Mouse (Mus musculus) cortical plate, adult 2 months (tissue): ENCODE measurements around the gene Klhdc4. TPM values are rescaled to one million over a fixed set of nuclear protein-coding genes. Genes with fewer than 3 reads are reported as not detected.

Source experiments
- H3K27ac ChIP-seq: fragments of 200-500 bp; 2 replicates; pipeline ENCODE4 v1.5.1; 2012; ENCODE audit warnings: low read length, control low read depth, inconsistent platforms; ENCODE audit not compliant: insufficient read depth
- H3K4me1 ChIP-seq: fragments of 200-500 bp; 2 replicates; pipeline ENCODE4 v1.6.1; 2011; ENCODE audit warnings: low read length; ENCODE audit not compliant: control insufficient read depth, insufficient read depth
- H3K4me3 ChIP-seq: fragments of 200-500 bp; 2 replicates; pipeline ENCODE4 v1.5.1; 2011; ENCODE audit warnings: mild to moderate bottlenecking, low read length, control low read depth; ENCODE audit not compliant: insufficient read depth
- CTCF ChIP-seq: fragments of 200-500 bp; IDR thresholded peaks from 2 replicates; pipeline ENCODE4 v1.5.1; 2011; ENCODE audit warnings: mild to moderate bottlenecking, control low read depth, low read length; ENCODE audit not compliant: insufficient read depth; ENCODE audit errors: extremely low read depth
- POLR2A ChIP-seq: fragments of 200-500 bp; IDR thresholded peaks from 2 replicates; pipeline ENCODE4 v1.6.1; 2011; ENCODE audit warnings: mild to moderate bottlenecking, low read length, control low read depth; ENCODE audit not compliant: insufficient read depth; ENCODE audit errors: extremely low read depth
- polyA plus RNA-seq: library from polyadenylated mRNA; depleted of rRNA; stranded (reverse); fragments of >200 nt; gene quantifications from 2 replicates; pipeline ENCODE4 v1.2.3, GENCODE M21; 2012

Klhdc4 gene
- polyA plus RNA-seq, 1 experiment: 46.8 TPM

- no peak overlapping the region for H3K4me3 ChIP-seq
- peak overlapping the region; percentile 70 for H3K27ac ChIP-seq
- H3K4me1 ChIP-seq: peaks cover 1% of the 10 kb centered on the region; the same call in 1 of the 2 replicates
- no peak for TF ChIP-seq POLR2A
- no peak for TF ChIP-seq CTCF
Measured at GRCm38 (mm10) chr8:121792627-121793026, 36.7 kb downstream of the Klhdc4 start.

GRCm38 (mm10) chr8:121792159-121792558, 37.2 kb downstream of the Klhdc4 start:
- peaks cover 3% of the 10 kb centered on the region for H3K4me1 ChIP-seq
- peak overlapping the region; percentile 70 for H3K27ac ChIP-seq
- no peak overlapping the region for H3K4me3 ChIP-seq
- TF ChIP-seq POLR2A (no peak), CTCF (no peak)

DNA sequence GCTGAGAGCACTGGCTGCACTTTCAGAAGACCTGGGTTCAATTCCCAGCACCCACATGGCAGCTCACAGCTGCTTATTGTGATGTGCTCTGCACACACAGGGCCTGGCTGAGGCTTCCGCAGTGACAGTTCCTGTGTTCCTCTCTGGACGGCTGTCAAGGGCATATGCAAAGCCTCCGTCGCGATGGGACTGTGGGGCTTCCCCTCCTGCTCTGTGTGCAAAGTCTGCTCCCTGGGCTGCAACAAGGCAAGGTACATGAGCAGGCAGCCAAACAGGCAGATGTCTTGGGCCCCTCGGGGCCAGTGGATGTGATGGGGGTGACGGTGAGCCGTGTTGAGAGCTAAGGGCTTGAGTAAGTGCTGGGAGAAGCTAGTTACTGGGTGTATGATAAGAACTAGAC, 40.6 kb downstream of the Klhdc4 start:
- Histone ChIP-seq H3K4me3 (no peak overlapping the region), H3K4me1 (peaks cover 17% of the 10 kb centered on the region), H3K27ac (no peak overlapping the region)
- TF ChIP-seq POLR2A (no peak), CTCF (no peak)

DNA sequence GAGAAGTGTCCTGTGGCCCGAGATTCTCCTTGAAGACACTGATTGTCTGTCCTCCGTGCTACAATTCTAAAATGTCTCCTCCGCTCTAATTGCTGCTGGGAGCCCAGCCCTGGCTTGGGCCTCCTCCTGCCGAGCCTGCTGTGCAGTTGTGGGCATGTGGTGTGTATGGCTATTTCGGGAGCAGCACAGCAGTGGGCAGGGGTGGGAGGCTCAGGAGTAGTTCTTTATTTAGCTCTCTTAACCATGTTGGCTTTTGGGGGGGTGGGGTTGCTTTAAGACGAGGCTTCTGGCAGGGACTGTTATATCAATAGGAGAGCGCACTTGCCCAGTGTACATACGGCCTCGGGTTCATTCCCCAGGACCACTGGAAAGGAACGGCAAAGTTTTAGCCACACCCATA, 42.8 kb downstream of the Klhdc4 start:
- H3K27ac ChIP-seq: peak overlapping the region; percentile 71; the same call in 1 of the 2 replicates
- H3K4me1 ChIP-seq: peaks cover 17% of the 10 kb centered on the region
- H3K4me3 ChIP-seq: no peak overlapping the region
- TF ChIP-seq POLR2A: no peak

GRCm38 (mm10) chr8:121782493-121782892, 46.9 kb downstream of the Klhdc4 start:
- Histone ChIP-seq H3K27ac (no peak overlapping the region), H3K4me1 (peaks cover 17% of the 10 kb centered on the region)
- TF ChIP-seq POLR2A: no peak
- no peak for TF ChIP-seq CTCF

GRCm38 (mm10) chr8:121773876-121774275, 55.5 kb downstream of the Klhdc4 start:
- H3K4me1 ChIP-seq: peaks cover 27% of the 10 kb centered on the region
- no peak overlapping the region for H3K4me3 ChIP-seq
- no peak overlapping the region for H3K27ac ChIP-seq
- TF ChIP-seq POLR2A (no peak), CTCF (no peak)

More at GRCm38 (mm10) chr8:121782493-121782892, 46.9 kb downstream of the Klhdc4 start:
- no peak overlapping the region for H3K4me3 ChIP-seq

- no peak for TF ChIP-seq CTCF
- TF ChIP-seq POLR2A: no peak
Measured at GRCm38 (mm10) chr8:121770845-121771752, 58.3 kb downstream of the Klhdc4 start.

DNA sequence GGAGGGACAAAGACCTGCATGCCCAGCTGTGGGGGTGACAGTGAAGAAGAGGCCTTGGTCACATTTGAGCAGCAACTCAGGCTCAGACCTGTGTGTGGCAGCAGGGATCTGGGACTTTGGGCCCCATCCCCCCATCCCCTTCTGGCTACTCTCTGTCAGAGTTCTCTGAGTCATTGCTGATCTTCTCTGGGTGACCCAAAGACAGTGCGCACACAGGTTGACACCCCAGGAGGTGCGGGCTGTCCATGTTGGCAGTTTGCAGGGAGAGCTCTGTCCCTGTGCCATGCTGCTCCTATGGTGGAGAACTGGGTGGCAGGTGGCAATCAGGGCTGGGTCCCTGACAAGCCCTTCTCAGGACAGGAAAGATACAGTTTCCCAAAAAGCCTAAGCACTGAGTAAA, 59.7 kb downstream of the Klhdc4 start:
- H3K4me3 ChIP-seq: no peak overlapping the region
- TF ChIP-seq CTCF: no peak
- no peak for TF ChIP-seq POLR2A
- H3K4me1 ChIP-seq: peaks cover 19% of the 10 kb centered on the region
- no peak overlapping the region for H3K27ac ChIP-seq

More at GRCm38 (mm10) chr8:121770845-121771752, 58.3 kb downstream of the Klhdc4 start:
- Histone ChIP-seq H3K27ac (peak overlapping the region; percentile 74), H3K4me1 (peaks cover 19% of the 10 kb centered on the region), H3K4me3 (no peak overlapping the region)

DNA sequence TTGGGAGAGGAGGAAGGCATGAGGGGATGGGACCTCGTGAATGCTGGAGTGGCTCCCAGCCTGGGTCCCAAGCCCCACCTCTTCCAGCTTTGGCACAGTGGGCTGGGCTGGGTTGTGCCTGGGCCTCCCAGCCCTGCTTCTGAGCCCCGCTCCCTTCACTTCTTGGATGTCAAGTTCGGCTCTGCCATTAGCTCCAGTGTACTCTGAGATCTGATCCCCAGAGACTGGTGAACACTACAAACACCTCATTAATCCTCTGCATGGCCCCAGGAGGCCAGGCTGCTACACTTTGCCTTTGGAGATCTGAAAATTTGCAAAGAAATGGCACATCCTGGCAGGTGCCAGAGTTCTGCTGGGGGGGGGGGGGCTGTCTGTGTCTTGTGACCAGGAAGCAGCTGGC, 60.3 kb downstream of the Klhdc4 start:
- H3K27ac ChIP-seq: no peak overlapping the region
- peaks cover 19% of the 10 kb centered on the region for H3K4me1 ChIP-seq
- H3K4me3 ChIP-seq: no peak overlapping the region
- TF ChIP-seq POLR2A: no peak
- TF ChIP-seq CTCF: no peak

DNA sequence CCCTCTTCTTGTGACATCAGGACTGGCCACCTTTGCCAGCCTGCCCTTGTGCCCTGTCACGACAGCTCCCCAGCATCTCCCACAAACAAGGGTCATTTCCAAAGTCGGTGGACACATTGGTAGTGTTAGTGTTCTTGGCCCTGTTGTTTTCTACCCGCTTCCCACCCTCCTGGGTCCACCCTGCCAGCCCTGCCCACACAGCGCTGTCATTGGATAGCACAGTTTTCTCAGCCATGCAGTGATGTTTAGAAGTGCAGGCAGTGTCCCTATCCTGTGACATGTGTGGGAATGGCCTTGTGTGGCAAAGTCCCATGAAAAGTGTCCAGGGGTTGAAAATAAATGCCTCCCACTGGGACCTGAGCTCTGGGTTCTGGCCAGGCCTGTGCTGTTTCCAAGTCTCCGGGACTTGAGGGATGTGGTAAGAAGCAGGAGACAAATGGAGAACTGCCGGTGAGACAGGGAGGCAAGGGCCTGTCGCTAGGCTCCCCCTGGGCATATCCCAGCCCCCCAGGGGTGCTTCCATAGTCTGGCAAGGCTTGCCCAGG, 63.7 kb downstream of the Klhdc4 start:
- H3K4me1 ChIP-seq: peaks cover 12% of the 10 kb centered on the region
- H3K4me3 ChIP-seq: no peak overlapping the region
- no peak for TF ChIP-seq CTCF
- no peak for TF ChIP-seq POLR2A
- no peak overlapping the region for H3K27ac ChIP-seq
